Mouse (Mus musculus) urinary bladder, postnatal 10 days (tissue): ENCODE measurements around the gene Nfasc.

ENCODE experiments used
- DNase-seq: peaks from one replicate; pipeline ENCODE4 v3.0.0; 2022; ENCODE audit warnings: low spot score

Gene Nfasc

GRCm38 (mm10) chr1:132732307-132732706 lies 9.3 kb downstream of the Nfasc start:
- DNase-seq, result no peak

- no peak for DNase-seq
These were observed 14.0 kb downstream of the Nfasc start for GRCm38 (mm10) chr1:132727548-132727947.

- DNase-seq, result no peak
These were observed 19.2 kb downstream of the Nfasc start for GRCm38 (mm10) chr1:132722362-132722761.

DNA sequence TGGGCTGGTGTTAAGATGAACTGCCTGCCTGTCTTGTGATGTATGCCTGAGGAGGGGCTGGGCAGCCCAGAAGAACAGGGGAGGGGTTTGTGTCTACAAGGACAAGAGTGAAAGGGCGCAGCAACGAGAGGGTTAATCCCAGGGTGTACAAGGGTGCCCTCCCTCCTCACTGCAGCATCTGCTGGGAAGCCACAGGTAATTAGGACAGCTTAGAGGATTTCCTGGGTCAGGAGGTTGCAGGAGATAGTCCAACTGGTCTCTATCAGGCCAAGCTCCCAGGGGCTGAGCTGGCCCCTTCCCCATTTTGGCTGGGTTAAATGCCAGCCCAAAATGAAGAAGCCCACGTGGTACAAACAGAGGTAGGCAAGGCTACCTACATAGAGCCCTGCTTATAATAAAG lies 20.3 kb downstream of the Nfasc start:
- no peak for DNase-seq

DNA sequence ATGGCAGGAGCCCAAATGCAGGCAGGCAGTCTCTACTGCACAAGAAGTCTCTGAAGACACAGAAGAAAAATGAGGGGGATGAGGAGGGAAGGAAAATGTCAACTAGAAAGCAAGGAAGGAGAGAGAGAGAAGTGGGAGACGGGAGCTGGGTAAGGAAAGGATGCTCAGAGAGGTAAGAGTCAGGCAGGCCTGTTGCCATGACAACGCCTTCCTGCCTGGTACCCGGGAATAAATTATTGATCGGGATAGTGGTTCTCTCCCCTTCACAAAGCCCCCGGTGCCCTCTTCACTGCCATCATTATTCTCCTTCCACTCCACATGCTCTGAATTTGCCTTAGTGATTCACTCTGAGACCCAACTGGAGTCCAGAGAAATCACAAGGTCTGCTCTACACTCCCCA lies 23.4 kb downstream of the Nfasc start:
- DNase-seq, result no peak

DNA sequence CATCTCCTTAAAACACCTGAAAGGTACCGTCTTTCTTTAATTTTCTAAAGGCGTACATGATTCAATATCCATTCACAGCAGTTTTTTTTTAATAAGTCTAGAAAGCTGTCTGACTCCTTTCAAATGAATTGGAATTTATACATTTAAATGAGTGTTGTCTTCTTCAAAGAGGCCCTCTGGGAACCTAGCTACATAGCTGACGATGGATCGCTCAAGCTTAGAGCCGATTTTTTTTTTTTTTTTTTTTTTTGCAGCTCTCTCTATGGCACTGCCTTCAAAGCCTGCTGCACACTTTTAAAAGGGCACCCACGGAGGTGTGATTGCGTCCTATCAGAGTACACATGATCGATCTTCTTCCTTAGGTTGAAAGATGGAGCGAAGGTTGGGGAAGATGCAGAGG lies 26.6 kb downstream of the Nfasc start:
- DNase-seq, result no peak

GRCm38 (mm10) chr1:132709419-132709818 lies 32.2 kb downstream of the Nfasc start:
- no peak for DNase-seq

DNA sequence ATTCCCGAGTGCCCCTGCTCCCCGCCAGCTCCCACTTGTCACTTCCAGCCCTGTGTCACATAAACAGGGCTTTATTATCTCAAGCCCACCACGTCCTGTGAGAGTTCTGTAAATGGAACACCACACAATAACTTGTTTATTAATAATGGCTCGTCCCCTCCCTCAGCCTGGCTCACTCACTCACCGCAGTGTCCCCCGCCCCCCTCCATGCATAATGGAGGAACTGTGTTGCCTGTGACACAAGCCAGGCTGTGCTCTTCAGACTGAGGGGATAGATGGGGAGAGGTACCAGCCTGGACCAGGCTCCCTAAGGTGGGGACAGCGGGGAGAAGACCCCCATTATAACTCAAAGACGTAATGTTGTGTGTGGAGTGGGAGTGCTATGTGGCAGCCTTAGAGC lies 34.3 kb downstream of the Nfasc start:
- no peak for DNase-seq

- no peak for DNase-seq
These were observed 38.1 kb downstream of the Nfasc start for GRCm38 (mm10) chr1:132703467-132703866.

GRCm38 (mm10) chr1:132696926-132697325 lies 44.7 kb downstream of the Nfasc start:
- no peak for DNase-seq

- DNase-seq, result no peak
These were observed 45.4 kb downstream of the Nfasc start for GRCm38 (mm10) chr1:132696232-132696631.

DNA sequence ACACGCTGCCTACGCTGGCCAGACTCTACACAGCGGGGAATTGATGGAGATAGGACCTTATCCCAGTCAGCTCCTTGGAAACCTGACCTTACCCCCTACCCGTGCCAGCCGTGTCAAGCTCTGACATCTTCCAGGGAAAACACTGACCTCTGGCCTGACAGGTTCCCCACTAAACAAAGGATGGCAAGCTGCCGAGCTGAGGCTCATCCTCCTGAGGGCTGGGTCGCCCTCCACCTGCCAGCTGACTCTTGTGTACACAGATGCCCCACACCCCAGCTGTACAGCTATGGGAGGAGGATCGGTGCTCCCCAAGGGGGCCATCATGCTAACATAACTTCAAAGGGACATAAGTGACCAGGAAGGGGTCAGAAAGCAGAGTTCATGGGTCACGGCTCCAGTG lies 47.6 kb downstream of the Nfasc start:
- DNase-seq, result no peak

GRCm38 (mm10) chr1:132689181-132689580 lies 52.4 kb downstream of the Nfasc start:
- DNase-seq, result no peak

GRCm38 (mm10) chr1:132678935-132679334 lies 62.7 kb downstream of the Nfasc start:
- DNase-seq, result no peak

GRCm38 (mm10) chr1:132678076-132678475 lies 63.5 kb downstream of the Nfasc start:
- no peak for DNase-seq

GRCm38 (mm10) chr1:132672704-132673103 lies 68.9 kb downstream of the Nfasc start:
- no peak for DNase-seq

DNA sequence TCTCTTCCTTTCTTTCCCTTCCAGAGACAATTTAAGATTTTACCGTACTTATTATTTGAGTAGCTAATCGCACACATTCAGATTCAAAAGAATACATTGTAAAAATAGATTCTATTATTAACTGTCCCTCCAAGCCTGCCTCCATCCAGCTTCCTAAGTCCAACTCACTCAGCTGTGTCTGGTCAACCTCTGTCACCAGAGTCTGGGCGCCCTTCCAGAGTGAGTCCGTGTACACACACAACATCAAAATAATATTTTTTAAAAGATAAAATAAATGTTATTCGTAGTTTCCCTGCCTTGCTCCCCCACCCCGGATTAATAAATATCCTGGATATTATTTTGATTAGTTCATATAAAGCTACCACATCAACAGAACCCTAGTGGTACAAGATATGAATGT lies 72.4 kb downstream of the Nfasc start:
- no peak for DNase-seq

DNA sequence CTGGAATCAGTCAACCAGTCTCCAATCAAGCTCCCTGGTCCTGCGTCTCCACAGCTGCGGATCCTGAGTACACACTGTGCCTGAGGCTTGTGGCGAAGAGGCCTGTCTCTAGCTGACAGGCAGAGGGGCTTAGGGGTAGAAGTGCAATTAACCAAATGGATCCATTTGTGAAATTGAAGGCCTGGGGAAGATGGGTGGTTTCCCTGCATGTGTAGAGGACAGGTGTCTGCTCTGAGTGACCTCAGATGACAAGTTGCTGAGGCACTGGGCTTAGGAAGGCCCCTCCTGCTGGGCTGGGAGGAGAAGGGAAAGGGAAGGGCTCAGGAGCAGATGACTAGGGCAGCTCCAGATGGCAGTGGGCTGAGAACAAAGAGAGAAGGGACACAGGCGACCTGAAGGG lies 81.2 kb downstream of the Nfasc start:
- DNase-seq, result no peak

GRCm38 (mm10) chr1:132659604-132660003 lies 82.0 kb downstream of the Nfasc start:
- no peak for DNase-seq

- no peak for DNase-seq
These were observed 86.0 kb downstream of the Nfasc start for GRCm38 (mm10) chr1:132655611-132656010.

- DNase-seq, result no peak
These were observed 86.8 kb downstream of the Nfasc start for GRCm38 (mm10) chr1:132654769-132655168.

- no peak for DNase-seq
These were observed 87.6 kb downstream of the Nfasc start for GRCm38 (mm10) chr1:132653841-132654457.

DNA sequence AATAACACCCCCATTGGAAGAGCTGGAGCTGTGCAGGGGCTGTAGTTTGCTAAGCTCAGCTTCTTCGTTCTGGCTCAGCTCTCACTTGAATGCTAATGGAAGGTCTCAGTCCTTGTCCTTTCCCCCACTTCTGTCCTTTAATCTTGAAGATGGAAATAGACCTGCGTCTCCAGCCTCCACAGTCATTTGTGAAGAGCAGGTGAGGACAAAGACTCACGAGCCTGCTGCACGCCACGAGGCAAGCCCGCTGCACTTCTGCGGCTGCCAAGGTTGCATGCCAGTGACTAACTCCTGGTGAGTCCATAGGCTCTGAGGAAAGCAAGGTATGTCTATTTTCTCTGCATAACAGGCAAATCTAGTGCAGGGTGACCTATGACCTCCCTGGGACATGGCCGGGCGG lies 88.4 kb downstream of the Nfasc start:
- no peak for DNase-seq

DNA sequence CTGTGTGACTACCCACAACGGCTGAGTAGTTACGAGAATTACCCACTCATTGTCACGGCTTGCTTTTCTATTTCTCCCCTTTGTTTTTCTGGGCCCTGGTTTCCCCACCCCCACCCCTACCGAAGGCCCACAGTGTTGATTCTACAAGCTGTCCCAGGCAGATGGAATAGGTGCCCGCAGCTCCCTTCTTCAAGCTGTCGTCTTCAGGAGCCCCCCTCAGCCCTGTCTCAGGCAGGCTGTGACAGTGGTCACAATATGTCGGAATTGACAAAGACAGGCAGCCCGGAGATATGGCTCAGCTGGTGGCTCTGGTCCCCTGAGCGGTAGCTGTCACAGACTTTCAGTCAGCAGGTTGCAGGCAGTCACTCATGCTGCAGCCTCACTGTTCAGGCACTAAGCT lies 90.9 kb downstream of the Nfasc start:
- DNase-seq, result no peak

GRCm38 (mm10) chr1:132647958-132648357 lies 93.6 kb downstream of the Nfasc start:
- no peak for DNase-seq
